Mouse (Mus musculus) urinary bladder, postnatal 25 days (tissue): ENCODE data around the gene Rsrc2.
"Not testable (repeated sequence)": the region's sequence is repeated elsewhere in the genome, so short reads cannot be mapped to it uniquely, and the experiment has no call there.

Source experiments
- DNase-seq: peaks from one replicate; pipeline ENCODE4 v3.0.0; 2022; ENCODE audit warnings: low spot score

Rsrc2 gene

DNA sequence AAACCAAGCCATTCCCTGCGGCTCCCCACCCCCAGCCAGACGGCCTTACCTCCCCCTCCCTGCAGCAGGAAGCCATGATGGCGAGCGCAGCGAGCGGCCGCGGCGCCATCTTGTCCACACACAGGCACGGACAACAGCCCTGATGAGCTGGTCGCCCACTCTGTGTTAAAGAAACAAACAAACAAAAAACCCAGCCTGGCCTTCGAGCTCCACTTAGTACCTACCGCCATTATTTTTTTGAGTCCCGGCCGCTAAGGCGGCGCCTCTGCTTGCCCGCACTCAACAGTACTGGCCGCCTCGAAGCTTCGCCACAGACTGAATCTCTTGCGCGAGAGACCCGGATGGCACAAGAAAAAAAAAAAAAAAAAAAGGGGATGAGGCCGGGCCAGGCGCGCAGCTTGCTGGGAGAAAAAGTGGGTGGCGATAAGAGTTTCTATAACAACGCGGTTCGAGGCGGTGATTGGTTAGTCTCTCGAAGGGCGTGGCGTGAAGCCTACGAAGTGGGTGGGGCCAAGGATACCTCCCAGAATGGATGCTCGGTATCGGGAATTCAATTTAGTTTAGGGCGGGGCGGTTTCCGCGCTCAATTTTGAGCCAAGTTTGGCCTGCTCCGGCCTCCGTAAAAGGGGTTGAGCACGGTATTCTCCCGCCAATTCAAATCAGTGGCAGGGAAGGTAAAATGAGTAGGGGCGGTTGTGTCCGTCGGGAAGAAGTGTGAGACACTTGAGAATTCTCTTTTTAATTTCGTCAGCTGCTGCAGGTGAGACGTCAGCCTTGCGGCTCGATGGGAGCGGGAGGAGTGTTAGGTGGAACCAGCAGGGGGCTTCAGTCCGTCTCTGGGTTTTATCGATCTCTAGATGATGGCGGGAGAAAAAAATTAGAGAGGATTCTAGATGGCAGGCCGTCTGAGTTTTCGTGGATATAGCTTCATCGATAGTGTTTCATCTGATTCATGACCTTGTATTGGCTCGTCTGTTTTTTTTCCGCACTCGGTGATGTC is at the start of gene Rsrc2, which contains the start of gene Kntc1:
TSS of gene Rsrc2 (minus strand) at position 350 of the 1,000 bp plus-strand sequence.
TSS of gene Kntc1 (plus strand) at position 652 of the 1,000 bp plus-strand sequence.
- peak; percentile 96 for DNase-seq

DNA sequence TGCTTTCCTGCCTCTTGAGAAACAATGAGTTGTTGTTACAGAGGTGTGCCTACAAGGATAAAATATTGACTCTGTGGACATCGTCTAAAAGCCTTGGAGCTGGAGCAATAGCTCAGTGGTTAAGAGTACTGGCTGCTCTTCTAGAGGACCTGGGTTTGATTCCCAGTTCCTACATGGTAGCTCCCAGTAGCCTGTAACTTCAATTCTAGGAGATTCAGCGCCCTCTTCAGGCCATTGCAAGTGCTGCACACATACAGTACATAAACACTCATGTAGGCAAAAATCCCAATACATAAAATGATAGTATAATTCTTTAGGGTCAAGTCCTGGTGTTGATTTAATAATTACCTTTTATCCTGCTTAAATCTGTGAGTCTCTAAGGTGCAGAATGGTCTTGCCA is 43.9 kb upstream of the Rsrc2 start:
- no peak for DNase-seq

DNA sequence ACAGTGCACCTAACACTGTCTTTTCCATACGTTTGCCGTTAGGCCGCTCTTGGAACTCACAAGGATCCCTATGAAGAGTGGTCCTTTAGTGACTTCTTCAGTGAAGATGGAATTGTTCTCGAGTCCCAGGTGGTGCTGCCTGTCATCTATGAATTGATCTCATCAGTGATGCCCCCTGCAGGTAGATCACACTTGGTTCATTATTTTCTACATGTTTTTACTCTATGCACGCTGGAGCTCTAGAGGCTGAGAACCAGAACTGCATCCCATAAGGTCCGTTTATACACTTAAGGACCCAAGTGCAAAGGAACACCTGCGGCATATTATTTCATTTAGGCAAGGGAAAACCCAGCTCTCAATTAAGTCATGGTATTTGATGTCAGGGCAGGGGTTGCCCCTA is 39.8 kb upstream of the Rsrc2 start:
- DNase-seq: no peak

DNA sequence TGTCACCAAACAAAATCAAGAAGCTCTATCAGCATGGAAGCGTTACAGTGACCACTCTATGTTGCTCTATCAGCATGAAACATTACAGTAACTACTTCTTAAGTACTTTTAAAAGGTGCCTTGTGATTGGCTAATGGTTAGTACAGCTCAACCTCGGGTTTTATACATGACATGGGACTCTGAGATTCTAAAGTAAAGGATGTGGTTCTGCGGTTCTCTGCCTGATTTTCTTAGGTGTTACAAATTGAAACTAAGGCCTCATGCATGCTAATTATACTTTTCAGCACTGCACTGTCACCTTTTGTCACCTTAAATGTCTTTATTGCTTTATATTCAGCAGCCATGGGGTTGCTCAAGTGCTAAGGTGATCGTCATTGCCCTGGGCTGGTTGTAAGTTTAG is 32.6 kb upstream of the Rsrc2 start:
- DNase-seq: no peak

DNA sequence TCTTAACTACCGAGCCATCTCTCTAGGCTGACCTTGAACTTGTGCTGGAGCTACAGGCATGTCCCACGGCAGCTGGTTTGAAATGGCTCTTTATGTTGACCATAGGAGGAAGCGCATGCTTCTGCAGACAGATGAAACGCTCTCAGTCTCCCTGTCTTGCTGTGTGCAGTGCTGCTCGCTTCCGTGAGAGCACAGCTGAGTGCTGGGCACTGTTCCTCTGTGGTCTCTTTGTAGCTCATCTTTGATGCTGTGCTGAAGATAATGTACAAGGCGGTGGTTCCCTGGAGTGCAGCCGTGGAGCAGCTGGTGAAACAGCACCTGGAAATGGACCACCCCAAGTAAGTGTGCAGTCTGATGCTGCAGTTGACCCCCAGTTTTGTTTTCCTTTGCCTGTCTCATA is 31.5 kb upstream of the Rsrc2 start:
- no peak for DNase-seq

DNA sequence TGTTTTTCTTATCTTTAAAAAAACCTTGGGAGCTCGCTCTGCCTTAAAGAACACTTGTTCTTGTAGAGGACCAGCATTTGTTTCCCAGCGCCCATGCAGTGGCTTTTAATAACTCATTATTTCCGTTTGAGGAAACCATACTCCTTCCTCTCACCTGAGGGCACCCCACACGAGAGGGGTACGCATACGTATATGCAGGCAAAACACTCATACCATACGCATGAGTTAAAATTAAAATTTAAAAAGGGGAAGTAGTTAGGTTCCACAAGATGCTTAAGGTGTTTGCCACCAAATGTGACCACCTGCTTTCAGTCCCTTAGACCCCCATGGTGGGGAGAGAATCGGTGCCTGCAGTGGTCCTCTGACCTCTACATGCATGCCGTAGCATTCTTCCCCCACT is 24.2 kb upstream of the Rsrc2 start:
- no peak for DNase-seq

DNA sequence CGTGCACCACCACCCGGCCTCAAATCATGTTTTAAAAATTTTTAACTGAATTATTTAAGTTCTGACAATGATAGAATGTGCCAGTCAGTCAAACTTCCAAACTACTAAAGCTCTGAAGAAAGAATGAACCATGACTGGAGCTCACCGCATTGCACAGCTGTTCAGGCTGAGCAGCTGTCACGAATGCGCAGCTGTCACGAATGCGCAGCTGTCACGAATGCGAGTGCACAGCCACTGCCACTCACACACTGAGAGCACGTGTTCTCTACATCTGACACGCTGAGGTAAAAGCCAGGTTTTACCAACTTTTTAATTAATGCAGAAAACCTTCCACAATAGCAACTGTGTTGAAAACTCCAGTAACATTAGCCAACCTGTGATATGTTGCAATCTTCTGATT is 17.2 kb upstream of the Rsrc2 start:
- not testable (repeated sequence) for DNase-seq

DNA sequence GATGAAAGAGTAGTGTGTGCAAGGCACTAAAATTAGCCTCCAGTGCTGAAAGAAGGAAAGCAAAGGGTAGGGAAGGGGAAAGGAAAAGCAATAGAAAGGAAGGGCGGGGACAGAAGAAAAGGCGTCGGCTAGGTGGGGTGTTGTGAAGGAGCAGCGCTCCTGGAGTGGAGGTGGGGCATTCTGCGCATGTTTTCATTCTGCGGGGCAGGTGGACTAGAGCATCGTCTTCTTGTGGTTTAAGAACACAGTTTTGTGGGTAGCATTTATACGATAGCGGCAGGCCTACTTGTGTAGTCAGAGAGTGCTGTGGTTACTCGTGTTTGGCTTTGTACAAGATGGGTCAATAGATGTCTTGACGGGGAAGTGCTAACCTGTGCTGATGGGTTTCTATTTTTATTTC is 16.3 kb upstream of the Rsrc2 start:
- DNase-seq: no peak

DNA sequence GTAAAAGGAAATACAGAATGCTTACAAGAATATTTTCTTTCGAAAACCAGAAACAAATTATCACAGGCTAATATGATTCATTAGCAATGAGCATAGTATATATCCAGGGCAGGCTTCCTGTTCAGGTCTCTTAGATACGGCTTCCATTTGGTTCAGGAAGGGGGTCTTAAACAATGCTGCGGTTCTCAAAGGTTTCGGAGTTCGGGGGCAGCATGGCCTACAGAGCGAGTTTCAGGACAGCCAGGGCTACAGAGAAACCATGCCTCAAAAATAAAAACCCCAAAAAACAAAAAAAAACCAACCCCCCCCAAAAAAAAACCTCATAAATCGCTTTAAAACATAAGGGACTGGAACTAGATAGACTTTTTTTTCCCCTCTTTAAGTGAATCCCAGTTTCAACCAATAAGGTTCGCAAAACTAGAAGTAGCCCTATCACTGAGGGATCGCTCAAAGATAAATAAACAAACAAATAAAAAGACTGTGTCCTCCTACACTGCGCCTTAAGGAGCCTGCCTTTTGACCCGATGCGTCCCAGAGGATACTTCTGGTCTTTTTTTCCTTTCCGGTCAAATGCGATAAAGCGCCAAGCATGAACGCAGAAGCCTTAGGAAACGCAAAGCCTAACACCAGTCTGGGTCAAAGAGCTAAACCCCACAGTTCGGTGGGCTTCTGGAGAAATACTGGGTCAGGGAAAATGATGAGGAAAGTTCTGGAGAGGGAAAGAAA is 712 bp downstream of the Rsrc2 start:
- no peak for DNase-seq

DNA sequence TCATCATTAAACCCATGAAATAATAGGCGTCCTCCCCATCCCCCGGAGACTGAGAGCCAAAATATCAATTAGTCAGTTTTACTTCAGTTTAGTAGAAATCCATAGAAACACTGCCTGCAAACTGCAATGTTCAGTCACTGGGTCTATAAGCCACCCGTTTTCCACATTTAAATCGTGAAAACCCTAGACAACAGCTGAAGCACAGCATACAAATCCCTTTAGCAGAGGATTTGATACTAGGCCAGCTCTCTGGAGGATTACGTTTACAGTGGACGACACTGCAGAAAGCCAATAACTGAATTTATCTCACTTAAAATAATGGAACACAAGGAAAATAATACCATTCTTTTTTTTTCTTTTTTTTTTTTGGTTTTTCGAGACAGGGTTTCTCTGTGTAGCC is 1.6 kb downstream of the Rsrc2 start:
- DNase-seq: no peak

DNA sequence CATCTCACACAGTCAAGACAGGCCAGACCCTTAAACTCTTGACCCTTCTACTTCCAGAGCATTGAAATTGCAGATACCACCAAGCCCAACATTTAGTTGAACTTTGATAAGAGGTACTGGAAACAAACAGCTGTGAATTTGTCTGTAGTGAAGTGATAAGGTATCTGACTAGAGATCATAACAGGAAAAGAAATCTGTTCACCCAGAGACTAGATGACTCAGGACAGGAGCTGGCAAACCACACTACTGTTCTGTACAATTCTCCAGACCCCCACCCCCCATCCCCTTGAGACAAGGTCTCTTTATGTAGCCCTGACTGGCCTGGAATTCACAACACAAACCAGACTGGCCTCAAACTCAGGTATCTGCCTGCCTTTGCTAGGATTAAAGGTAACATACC is 3.0 kb downstream of the Rsrc2 start:
- DNase-seq: no peak

DNA sequence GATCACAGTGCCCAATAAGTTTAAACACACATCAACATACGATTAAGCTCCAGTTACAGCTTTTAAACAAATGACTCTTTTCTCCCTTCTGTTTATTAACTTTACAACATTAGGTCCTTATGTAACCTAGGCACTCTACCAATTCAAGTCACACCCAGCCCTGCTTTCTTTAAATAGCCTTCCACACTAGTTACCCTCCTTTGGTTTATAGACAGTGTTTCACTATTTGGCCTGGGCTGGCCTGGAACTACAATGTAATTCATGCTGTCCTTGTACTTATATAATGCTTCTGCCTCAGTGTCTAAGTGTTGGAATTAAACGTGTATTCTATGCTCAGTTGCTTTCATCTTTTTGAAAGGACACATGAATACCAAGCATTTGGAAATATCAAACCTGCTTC is 4.9 kb downstream of the Rsrc2 start:
- DNase-seq: no peak

DNA sequence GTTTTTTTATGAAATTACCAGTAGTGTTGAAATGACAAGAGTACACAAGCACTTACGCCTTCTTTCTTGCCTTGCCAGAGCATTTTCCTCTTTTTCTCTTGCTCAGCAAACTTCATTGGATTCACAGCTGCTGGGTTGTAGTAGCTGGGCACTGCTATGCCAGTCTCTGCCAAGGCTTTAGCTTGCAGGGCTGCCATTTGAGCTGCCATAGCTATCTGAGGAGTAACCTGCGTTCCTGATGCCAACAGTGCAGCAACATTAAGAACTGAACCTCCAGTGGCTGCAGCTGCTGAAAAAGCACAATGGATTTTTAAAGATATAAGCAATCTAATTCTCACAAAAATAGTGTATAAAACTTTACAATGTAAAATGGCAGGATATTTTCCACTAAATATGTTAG is 18.2 kb downstream of the Rsrc2 start:
- no peak for DNase-seq

DNA sequence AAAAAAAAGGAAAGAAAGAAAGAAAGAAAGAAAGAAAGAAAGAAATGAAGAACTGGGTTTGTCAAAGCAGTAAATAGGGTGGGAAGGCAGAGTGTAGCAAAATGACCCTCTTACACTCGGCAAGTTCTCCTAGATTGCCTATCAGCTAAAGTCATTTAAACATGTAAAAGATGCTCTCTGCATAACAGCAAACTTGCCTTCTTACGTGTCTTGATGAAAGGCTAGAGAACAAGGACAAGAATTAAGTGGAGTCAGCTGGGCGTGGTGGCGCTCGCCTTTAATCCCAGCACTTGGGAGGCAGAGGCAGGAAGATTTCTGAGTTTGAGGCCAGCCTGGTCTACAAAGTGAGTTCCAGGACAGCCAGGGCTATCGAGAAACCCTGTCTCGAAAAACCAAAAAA is 25.4 kb downstream of the Rsrc2 start:
- DNase-seq: not testable (repeated sequence)

DNA sequence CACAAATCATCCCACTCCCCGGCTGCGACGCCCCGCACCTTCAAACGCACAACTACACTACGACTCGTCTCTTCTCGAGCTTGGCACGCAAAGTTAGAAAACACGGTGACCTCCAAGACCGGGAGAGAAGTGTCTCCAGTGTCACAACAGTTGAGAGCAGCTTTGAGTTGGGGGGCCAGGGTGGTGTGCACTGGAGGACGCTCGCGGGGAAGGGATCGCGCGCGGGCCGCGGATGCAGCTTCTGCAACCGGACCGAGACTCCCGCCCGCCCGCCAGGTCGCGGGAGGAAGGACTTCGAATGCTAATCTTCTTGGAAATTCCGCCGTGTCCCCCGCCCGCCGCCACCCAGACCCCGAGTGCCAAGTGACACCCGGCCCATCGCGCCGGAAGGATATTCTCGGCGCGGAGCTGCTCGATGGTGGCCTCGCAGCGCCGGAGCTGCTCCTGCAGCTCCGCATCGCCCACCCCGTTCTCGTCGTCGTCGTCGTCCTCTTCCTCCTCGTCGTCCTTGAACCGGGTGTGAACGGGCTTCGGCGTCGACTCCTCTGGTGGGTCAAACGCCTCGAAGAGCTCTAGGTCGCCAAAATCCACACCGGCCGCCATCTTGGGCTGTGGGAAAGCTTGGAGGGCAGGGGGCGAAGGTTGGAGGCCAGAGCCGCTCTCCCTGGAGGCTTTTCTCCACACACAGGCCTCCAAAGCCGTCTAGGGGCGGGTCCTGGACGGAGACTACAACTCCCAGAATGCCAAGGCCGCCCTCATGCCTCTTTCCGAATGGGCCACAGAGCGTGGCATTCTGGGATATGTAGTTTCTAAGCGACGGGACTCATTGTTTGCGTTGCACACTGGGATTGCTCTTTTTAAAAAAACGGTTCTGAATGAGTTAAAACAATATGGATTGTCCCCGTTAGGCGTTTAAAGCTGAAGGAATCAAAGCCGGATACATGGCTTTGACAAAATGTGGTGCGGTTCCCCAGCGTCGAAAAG is 28.6 kb downstream of the Rsrc2 start, which contains the start of gene Zcchc8:
TSS of gene Zcchc8 (minus strand) at position 773 of the 984 bp plus-strand sequence.
- DNase-seq: peak; percentile 84

DNA sequence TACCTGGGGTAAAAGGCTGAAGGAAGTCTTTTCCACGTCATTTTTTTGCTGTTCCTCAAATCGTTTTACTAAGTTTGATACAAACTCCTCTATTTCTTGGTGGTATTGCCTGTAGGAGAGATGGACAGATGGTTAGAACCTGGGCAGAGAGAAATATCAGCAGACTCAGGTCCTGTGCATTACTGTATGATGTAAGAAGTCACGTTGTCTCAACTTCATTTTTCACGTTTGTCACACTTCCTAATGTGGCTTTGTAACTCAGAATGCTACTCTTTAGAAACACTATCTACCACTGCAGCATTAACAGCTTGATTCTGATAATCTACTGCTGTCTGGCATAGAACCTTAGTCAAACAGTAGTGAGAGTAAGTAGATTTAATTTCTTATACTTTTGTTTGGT is 34.6 kb downstream of the Rsrc2 start:
- no peak for DNase-seq

DNA sequence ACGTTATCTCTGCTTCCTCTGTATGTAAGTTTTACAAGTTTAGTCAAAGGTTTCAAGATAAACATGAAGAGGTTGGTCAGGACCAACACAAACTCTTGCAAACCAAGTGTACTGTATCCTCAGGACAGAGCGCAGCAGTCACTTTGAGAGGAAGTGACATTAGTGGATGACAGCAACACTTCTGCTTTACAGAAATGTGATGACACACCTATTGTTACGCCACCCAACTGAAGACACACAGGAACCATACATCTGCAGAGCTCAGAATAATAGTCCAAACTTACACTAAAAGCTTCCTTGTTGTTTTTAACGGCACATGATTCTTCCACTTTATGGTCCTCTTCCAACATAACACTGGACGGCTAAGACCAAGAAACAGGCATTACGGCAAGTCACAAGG is 35.4 kb downstream of the Rsrc2 start:
- no peak for DNase-seq

DNA sequence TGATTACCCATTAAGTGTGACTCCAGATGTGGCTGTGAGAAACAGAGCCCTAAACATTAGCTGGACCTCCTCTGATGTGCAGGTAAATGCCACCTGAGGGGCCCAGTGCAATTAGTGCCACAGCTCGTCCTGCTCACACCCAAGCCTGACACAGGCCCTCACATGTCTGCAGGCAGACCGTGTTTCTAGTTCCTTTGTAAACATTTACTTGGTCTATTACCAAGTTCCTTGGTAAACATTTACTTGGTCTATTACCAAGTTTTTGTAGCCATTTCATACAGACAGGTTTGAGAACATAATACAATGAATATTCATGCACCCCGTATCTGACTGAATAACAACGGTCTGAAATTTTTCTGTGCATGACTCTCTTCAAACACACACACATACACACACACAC is 39.6 kb downstream of the Rsrc2 start:
- DNase-seq: no peak

DNA sequence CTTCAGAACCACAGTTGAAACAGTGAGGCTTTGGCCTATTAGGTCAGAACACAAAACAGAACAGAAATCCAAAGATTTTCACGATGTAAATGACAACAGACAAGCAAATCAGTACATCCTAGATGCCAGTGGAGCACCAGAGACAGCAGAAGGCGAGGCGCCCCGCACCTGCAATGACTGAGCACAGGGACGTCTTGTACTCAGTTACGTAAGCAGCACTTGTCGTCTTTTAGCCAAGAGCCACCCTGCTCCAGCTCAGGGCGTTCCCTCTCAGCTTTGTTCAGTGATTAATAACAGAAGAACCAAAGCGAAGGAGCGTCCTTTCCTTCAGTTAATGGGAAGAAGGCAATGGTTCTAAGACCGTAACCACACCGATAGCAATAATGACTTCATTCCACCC is 40.6 kb downstream of the Rsrc2 start:
- DNase-seq: no peak

DNA sequence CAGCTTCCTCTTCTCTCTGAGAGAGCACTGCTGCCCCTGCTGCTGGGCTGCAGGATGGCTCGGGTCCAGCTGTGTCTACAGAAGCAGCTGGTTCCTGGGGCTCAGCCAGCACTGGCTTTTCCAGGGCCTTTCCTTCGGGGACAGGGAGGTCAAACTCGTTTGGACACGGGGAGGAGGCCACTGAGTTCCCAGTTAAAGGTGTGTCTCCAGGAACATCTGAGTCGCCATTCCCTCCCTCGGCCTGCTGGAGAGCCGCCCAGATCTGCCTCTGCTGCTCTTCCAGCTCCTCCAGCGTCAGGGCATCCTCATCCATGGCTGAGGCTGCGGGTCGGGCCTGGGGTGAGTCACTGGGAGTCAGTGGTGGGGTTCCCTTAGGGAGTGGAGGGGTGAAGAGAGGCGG is 48.6 kb downstream of the Rsrc2 start:
- peak; percentile 32 for DNase-seq

DNA sequence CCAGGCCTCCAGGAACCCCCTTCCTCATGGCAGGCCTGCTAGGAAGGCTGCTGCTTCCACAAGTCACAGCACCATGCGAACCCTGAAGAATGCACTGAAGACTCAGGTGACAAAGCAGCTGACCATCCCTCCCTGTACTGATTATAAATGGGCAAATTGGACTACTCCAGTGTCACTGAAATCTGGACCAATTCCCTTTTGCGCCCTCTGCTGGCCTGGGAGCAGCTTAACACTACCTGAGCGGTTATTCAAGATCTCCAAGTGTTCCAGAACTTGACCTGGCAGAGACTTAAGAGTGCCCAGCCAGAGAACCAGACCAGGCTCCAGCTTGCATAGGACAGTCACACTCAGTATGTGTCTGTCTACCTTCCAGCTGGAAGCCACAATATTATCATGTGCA is 50.0 kb downstream of the Rsrc2 start:
- peak; percentile 85 for DNase-seq

DNA sequence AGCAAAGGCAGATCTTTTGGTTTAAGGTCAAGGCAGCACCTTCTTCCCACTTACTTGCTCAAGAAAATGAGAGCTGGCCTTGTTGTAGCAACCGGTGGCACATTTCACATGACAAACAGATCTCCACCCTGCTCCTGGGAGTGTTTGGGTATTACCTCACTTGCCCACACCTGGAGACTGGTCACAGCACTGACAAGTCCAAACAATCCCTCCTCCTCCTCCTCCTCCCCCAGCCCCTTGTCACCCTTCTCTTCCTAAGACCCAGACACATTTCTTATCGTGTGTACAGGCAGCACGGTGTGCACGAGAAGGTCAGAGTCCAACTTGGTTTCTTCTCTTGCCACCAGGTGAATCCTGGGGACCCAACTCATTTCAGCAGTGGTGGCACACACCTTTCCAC is 52.3 kb downstream of the Rsrc2 start:
- DNase-seq: no peak
